Mouse (Mus musculus): ENCODE results near the gene Rps6.

Rps6 gene

GRCm38 (mm10) chr4:86851331-86851730 is 5.9 kb downstream of the Rps6 start:
- WGBS: 88% methylated on average over 2 of the region's 2 CpGs

DNA sequence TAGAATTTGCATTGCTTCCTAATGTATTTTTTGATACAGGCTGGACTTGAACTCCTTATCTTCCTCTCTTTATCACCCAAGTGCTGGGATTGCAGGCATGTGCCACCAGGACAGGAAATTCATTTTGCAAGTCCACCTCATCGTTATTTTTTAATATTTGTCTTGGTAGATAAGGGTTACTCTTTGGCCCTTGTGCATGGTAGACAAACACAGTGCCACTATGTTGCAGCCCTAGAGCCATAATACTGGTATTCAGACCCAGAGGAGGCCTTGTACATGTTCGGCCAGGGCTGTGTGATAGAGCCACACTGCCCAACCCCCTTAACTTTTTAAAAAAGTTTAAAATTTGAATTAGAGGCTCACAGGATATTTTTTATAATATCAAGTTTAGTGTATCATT is 10.0 kb downstream of the Rps6 start:
- 86% methylated on average over 2 of the region's 2 CpGs for WGBS

GRCm38 (mm10) chr4:86845384-86845783 is 11.8 kb downstream of the Rps6 start:
- 80% methylated on average over 3 of the region's 3 CpGs for WGBS

GRCm38 (mm10) chr4:86841141-86841540 is 16.1 kb downstream of the Rps6 start:
- WGBS: 98% methylated on average over 2 of the region's 2 CpGs

GRCm38 (mm10) chr4:86831896-86832295 is 25.3 kb downstream of the Rps6 start:
- 94% methylated on average over 2 of the region's 2 CpGs for WGBS

DNA sequence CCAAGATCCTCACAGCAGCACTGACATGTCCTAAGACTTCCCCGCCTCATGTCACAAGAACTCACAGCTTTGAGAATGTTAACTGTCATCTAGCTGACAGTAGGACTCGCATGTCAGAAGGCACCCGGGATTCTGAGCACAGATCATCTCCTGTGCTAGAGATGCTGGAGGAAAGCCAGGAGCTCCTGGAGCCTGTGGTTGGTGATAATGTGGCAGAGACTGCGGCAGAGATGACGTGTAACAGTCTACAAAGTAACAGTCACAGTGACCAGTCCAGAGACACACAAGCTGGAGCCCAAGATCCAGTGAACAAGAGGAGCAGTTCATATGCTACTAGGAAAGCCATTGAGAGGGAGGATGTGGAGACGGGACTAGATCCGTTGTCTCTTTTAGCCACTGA is 32.1 kb downstream of the Rps6 start:
- 71% methylated on average over 7 of the region's 7 CpGs for WGBS

DNA sequence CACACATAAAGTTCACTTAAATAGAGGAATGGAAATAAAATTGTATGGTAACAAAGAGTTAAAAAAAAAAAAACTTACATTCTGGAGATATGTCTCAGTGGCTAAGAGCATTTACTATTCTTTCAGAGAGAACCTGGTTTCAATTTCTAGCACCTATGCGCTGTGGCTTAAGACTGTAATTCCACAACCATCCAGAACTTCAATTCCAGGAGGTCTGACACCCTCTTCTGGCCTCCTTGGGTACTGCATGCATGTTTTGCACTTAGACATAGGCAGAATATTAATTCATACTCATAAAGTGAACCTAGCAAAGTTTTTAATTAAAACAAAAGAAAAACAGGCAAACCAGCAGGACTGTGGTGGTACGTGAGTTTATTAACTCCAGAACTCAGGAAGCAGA is 34.0 kb downstream of the Rps6 start:
- 73% methylated on average over 2 of the region's 2 CpGs for WGBS

GRCm38 (mm10) chr4:86814850-86815249 is 42.4 kb downstream of the Rps6 start:
- WGBS: 98% methylated on average over 3 of the region's 3 CpGs

DNA sequence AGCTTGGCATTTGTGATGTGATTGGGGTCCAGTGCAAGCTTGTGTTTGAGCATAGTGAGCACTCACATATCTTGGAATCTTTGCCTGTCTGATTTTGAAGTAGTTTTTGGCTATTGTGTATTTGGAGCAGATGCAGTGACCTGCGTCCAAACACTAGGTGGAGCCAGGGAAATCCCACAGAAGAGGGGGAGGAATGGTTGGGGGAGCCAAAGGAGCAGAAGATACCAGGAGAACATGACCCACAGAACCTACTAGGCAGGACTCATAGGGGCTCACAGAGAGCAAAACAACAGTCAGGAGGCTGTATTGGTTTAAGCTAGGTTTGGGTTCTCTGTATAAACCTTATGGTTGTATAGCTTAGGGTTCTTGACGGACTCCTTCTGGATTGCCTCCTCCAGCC is 46.6 kb downstream of the Rps6 start:
- WGBS: 48% methylated on average over 2 of the region's 2 CpGs
